Mouse (Mus musculus): ENCODE data around the gene Fras1. TPM values are rescaled to one million over a fixed set of nuclear protein-coding genes. Genes with fewer than 3 reads are reported as not detected.

Gene Fras1
- polyA plus RNA-seq, 1 experiment = 0.08 TPM

GRCm38 (mm10) chr5:96367260-96367659, 6.5 kb upstream of the Fras1 start:
- Histone ChIP-seq H3K36me3 (ENCODE audit: control insufficient read depth) (no peaks in the 10 kb centered on the region), H3K27me3 (ENCODE audit: control insufficient read depth) (peaks cover 28% of the 10 kb centered on the region), H3K9me3 (ENCODE audit: control insufficient read depth, low read length) (no peaks in the 10 kb centered on the region; the same call in 1 of the 2 replicates), H3K4me3 (replicated peaks) (no peak overlapping the region), H3K4me1 (ENCODE audit: control insufficient read depth) (peaks cover 34% of the 10 kb centered on the region)
- TF ChIP-seq GATA1 (IDR thresholded peaks at IDR 0.05; ENCODE audit: low read length) = no peak

GRCm38 (mm10) chr5:96373106-96373505, 649 bp upstream of the Fras1 start:
- TF ChIP-seq GATA1 (IDR thresholded peaks at IDR 0.05; ENCODE audit: low read length) = no peak
- no peak for TF ChIP-seq TAL1 (IDR thresholded peaks at IDR 0.05; ENCODE audit: low read length)
- H3K27me3 ChIP-seq (ENCODE audit: control insufficient read depth) = peaks cover 84% of the 10 kb centered on the region

GRCm38 (mm10) chr5:96373986-96374901, 489 bp downstream of the Fras1 start:
- Histone ChIP-seq H3K4me1 (ENCODE audit: control insufficient read depth) (peaks cover 12% of the 10 kb centered on the region), H3K27me3 (ENCODE audit: control insufficient read depth) (peaks cover 87% of the 10 kb centered on the region), H3K4me3 (replicated peaks) (peak overlapping the region; percentile 48), H3K9me3 (ENCODE audit: control insufficient read depth, low read length) (peaks cover 9% of the 10 kb centered on the region; the same call in 1 of the 2 replicates), H3K36me3 (ENCODE audit: control insufficient read depth) (no peaks in the 10 kb centered on the region)
- TF ChIP-seq GATA1 (IDR thresholded peaks at IDR 0.05; ENCODE audit: low read length) = no peak

More at GRCm38 (mm10) chr5:96373106-96373505, 649 bp upstream of the Fras1 start:
- Histone ChIP-seq H3K4me3 (replicated peaks) (no peak overlapping the region), H3K9me3 (ENCODE audit: control insufficient read depth, low read length) (peaks cover 9% of the 10 kb centered on the region; the same call in 1 of the 2 replicates), H3K36me3 (ENCODE audit: control insufficient read depth) (no peaks in the 10 kb centered on the region), H3K4me1 (ENCODE audit: control insufficient read depth) (peaks cover 12% of the 10 kb centered on the region)

GRCm38 (mm10) chr5:96375391-96375831, 1.7 kb downstream of the Fras1 start:
- Histone ChIP-seq H3K4me1 (ENCODE audit: control insufficient read depth) (peaks cover 12% of the 10 kb centered on the region), H3K27me3 (ENCODE audit: control insufficient read depth) (peaks cover 77% of the 10 kb centered on the region), H3K9me3 (ENCODE audit: control insufficient read depth, low read length) (peaks cover 9% of the 10 kb centered on the region; the same call in 1 of the 2 replicates), H3K4me3 (replicated peaks) (no peak overlapping the region), H3K36me3 (ENCODE audit: control insufficient read depth) (no peaks in the 10 kb centered on the region)
- TF ChIP-seq GATA1 (IDR thresholded peaks at IDR 0.05; ENCODE audit: low read length) (no peak), TAL1 (IDR thresholded peaks at IDR 0.05; ENCODE audit: low read length) (no peak)

GRCm38 (mm10) chr5:96376216-96376615, 2.5 kb downstream of the Fras1 start:
- no peak for TF ChIP-seq TAL1 (IDR thresholded peaks at IDR 0.05; ENCODE audit: low read length)
- TF ChIP-seq GATA1 (IDR thresholded peaks at IDR 0.05; ENCODE audit: low read length) = no peak
- Histone ChIP-seq H3K36me3 (ENCODE audit: control insufficient read depth) (no peaks in the 10 kb centered on the region), H3K4me1 (ENCODE audit: control insufficient read depth) (peaks cover 12% of the 10 kb centered on the region), H3K27me3 (ENCODE audit: control insufficient read depth) (peaks cover 69% of the 10 kb centered on the region), H3K9me3 (ENCODE audit: control insufficient read depth, low read length) (peaks cover 9% of the 10 kb centered on the region; the same call in 1 of the 2 replicates), H3K4me3 (replicated peaks) (no peak overlapping the region)

- no peaks in the 10 kb centered on the region for H3K36me3 ChIP-seq (ENCODE audit: control insufficient read depth)
- H3K4me1 ChIP-seq (ENCODE audit: control insufficient read depth) = no peaks in the 10 kb centered on the region
- peaks cover 10% of the 10 kb centered on the region; the same call in 1 of the 2 replicates for H3K9me3 ChIP-seq (ENCODE audit: control insufficient read depth, low read length)
- TF ChIP-seq GATA1 (IDR thresholded peaks at IDR 0.05; ENCODE audit: low read length) = no peak
- TF ChIP-seq TAL1 (IDR thresholded peaks at IDR 0.05; ENCODE audit: low read length) = no peak
- no peaks in the 10 kb centered on the region for H3K27me3 ChIP-seq (ENCODE audit: control insufficient read depth)
- no peak overlapping the region for H3K4me3 ChIP-seq (replicated peaks)
Observed at GRCm38 (mm10) chr5:96386138-96386933, 12.6 kb downstream of the Fras1 start.

GRCm38 (mm10) chr5:96388306-96388705, 14.6 kb downstream of the Fras1 start:
- Histone ChIP-seq H3K4me3 (replicated peaks) (no peak overlapping the region), H3K27me3 (ENCODE audit: control insufficient read depth) (no peaks in the 10 kb centered on the region), H3K9me3 (ENCODE audit: control insufficient read depth, low read length) (peaks cover 10% of the 10 kb centered on the region; the same call in 1 of the 2 replicates), H3K36me3 (ENCODE audit: control insufficient read depth) (no peaks in the 10 kb centered on the region), H3K4me1 (ENCODE audit: control insufficient read depth) (no peaks in the 10 kb centered on the region)
- no peak for TF ChIP-seq GATA1 (IDR thresholded peaks at IDR 0.05; ENCODE audit: low read length)

GRCm38 (mm10) chr5:96389963-96390623, 16.3 kb downstream of the Fras1 start:
- Histone ChIP-seq H3K36me3 (ENCODE audit: control insufficient read depth) (no peaks in the 10 kb centered on the region), H3K9me3 (ENCODE audit: control insufficient read depth, low read length) (peaks cover 10% of the 10 kb centered on the region; the same call in 1 of the 2 replicates), H3K27me3 (ENCODE audit: control insufficient read depth) (no peaks in the 10 kb centered on the region), H3K4me1 (ENCODE audit: control insufficient read depth) (no peaks in the 10 kb centered on the region), H3K4me3 (replicated peaks) (no peak overlapping the region)
- no peak for TF ChIP-seq GATA1 (IDR thresholded peaks at IDR 0.05; ENCODE audit: low read length)
- TF ChIP-seq TAL1 (IDR thresholded peaks at IDR 0.05; ENCODE audit: low read length) = no peak

All from erythroblast, embryonic 14.5 days (primary cell).